Mouse (Mus musculus) adrenal gland, adult 2 months (tissue): ENCODE results near the gene Ybey. TPM values are rescaled to one million over a fixed set of nuclear protein-coding genes. Genes with fewer than 3 reads are reported as not detected.

ENCODE experiments used
- DNase-seq: peaks from one replicate; pipeline ENCODE4 v3.0.0; 2021
- long read RNA-seq: library from polyadenylated mRNA; stranded (forward); transcript quantifications from one replicate; pipeline ENCODE4 v2.0.0, GENCODE M21; 2021
- polyA plus RNA-seq: library from polyadenylated mRNA; depleted of rRNA; stranded (reverse); fragments of >200 nt; gene quantifications from 2 replicates; pipeline ENCODE4 v1.2.3, GENCODE M21; 2012; rRNA removed
- total RNA-seq, 2 experiments: library from RNA; stranded (reverse); gene quantifications; 2 replicates each; pipeline ENCODE4 v1.2.3; 2021

Gene Ybey
- total RNA-seq (1 to 10 TPM; 2.5 to 2.8 TPM), polyA plus RNA-seq (4.1 and 5.3 TPM in 2 replicates)
- long read RNA-seq, full-length matches to known transcripts: 5 of 10 reads
- long read RNA-seq, partial matches to known transcripts: 5 of 10 reads
- long read RNA-seq, other reads (novel, unspliced or antisense): 0 of 10 reads

DNA sequence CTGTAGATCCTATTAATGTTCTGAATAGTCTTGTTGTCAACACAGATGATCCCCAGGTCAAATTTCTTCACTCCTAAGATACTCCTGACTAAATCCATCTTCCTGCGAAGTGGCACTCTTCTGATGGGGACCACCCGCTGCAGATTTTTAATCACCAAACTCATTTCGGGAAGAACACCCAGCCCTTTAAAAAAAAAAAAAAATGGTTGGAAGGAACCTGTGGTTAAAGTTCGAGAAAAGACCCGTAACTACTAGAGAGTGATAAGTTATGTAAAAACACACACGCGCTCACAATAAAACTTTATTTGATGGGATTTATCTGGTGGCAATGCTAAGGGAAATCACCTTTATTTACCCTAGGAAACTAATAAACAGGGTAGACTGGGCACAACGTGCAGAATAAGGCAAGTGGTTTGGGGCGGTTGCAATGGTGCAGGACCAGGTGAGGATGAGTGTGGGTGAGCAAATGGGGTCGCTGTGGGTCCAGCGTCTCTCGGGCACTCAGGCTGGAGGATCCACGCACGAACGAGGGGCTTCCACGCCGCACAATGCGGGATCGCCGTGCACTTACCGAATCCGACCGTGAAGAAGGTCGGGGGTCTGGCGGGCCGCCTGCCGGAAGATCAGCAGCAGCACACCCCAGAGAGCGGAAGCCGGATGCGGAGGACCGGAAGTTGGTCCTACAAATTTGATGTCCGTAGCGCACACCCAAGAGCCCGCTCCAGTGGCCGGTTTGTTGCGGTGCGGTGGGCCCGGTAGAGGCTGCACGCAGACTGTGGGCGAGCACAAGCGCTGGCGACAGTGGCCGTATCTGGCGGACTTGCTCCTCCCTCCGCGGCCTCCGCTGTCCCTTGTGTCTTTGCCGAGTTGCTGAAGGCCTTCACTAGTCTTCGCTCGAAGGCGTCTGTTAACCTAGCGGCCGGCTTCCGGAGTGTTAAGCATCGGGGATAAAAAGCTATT is at the start of gene Ybey, which contains the start of gene Mcm3ap:
TSS of gene Ybey (minus strand) at position 912 of the 960 bp plus-strand sequence.
TSS of gene Mcm3ap (plus strand) at position 725 of the 960 bp plus-strand sequence.
- peak; percentile 91 for DNase-seq

DNA sequence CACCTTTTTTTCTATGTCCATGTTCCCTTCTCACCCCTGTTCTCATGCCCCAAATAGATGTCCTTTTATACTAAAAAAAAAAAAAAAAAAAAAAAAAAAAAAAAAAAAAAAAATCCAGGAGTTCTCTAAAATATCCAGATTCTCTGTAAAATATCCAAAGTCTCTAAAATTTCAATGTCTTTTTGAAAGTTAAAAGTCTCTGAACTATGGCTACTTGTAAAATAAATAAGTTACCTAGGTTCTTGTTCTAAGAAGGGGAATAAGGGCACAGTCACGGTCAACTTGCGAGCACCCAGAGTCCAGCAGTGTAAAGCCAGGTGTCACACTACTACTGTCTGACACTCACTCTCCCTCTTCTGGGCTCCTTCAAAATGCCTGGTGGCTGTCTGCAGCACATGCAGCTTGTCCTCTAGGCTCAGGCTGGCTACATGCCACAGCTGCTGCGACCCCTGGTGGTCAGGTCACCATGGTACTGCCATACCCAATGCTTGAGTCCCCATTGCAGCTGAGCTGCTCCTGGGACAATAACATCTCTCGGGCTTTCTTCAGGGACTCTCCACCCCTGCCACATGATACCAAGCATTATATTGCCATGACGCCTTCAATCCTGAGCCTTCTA is 44.2 kb upstream of the Ybey start:
- DNase-seq: peak; percentile 60

DNA sequence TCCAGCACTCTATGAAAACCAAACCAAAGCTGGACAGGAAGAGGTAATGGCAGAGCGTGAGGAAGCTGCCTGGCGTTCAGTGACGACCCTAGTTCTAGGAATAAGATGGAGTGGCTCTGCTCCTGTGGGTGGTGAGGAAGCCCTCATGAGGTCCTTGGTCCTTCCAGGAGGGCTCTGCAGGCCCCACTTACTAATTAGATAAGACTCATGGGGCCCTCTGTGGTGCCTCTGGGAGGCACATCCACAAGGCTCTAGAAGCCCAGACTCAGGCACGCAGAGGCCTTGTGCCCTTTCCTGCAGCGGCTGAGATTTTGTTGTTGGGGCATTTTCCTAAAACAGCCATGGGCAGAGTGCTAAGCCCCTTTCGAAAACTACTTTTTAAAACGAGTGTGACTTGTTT is 37.0 kb upstream of the Ybey start:
- no peak for DNase-seq

- DNase-seq: no peak
Observed at GRCm38 (mm10) chr10:76504271-76504943, 35.5 kb upstream of the Ybey start.

DNA sequence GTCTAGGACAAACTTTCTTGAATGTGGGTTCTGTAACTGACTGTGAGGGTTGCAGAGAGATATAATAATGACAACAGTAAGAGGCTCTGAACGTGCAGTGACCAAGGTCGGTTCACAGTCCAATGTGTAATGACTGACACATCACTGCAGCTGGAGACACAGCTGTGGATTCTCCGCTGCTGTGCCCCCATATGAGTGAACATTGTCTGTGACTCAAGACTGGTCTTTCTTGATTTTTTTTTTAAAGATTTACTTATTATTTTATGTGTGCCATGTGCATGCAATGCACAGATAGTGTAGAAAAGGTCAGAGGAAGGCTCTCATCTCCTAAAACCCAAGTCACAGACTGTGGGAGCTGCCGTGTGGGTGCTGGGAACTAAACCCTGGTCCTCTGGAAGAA is 28.6 kb upstream of the Ybey start:
- DNase-seq: no peak

DNA sequence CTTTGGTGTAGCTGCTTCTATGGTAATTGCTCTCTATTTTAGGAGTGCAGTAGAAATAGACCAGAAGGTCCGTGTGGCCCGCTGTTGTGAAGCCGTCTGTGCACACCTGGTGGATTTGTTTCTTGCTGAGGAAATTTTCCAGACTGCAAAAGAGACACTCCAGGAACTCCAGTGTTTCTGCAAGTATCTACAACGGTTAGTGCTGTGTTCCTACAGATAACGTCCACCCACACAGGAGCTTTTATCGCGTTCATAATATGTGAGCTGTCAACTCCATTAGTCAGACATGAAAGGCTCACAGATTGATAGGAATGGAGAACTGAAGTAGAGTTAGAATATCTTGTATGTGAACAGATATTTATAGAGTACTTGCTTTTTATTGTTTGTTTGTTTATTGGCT is 27.5 kb upstream of the Ybey start:
- no peak for DNase-seq

GRCm38 (mm10) chr10:76495501-76495900 is 26.6 kb upstream of the Ybey start:
- DNase-seq: no peak

- DNase-seq: no peak
Observed at GRCm38 (mm10) chr10:76493527-76493926, 24.6 kb upstream of the Ybey start.

GRCm38 (mm10) chr10:76489205-76489604 is 20.3 kb upstream of the Ybey start:
- no peak for DNase-seq

DNA sequence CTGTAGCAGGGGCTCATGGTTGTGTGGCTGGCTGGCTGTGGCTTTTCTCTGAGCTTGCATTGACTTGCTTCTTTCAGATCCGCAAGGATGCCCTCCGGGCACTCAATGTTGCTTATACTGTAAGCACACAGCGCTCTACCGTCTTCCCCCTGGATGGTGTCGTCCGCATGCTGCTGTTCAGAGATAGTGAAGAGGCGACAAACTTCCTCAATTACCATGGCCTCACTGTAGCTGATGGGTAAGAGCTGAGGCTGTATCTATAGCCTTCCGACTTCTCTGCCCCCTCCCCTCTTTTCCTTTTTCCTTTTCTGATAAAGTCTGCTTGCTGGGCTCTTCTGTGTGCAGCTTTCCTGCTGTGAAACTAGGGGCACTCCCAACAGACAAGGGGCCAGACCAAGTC is 19.4 kb upstream of the Ybey start:
- no peak for DNase-seq

DNA sequence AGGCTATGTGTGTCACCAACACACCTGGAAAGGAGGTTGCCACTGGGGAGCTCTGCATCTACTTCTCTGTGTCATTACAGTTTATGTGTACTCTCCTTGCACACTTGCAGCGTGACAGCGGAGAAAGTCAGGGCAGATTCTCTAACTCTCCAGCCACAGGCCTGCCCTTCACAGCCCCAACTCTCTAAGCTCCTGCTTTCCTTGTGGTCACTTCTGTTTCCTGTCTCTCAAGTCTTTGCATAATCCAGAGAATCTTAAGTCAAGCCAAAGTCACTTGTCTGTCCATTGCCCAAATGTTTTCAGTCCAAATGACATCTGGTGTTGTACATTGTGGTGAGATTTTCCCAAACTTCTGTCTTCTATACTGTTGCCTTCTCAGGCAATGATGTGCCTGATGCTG is 17.4 kb upstream of the Ybey start:
- DNase-seq: no peak

DNA sequence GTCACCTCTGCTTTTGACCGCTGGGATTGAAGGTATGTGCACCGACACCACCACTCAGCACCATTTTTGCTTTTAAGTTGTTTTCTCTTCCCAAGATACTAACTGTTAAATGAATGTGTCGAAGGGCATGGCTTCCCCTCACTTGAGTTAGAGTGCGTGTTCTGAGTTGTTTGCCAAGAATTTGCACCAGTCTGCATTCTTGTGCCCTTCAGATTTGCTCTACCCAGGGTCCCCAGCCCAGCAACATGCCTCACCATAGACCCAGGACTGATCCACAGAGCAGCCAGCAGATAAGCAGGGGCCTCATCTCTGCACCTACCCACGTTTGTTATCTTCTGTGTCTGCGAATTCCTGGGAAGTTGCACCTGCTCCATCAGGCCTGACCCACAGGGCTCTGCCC is 12.6 kb upstream of the Ybey start:
- DNase-seq: no peak

- no peak for DNase-seq
Observed at GRCm38 (mm10) chr10:76480851-76481250, 11.9 kb upstream of the Ybey start.

GRCm38 (mm10) chr10:76473759-76474158 is 4.8 kb upstream of the Ybey start:
- DNase-seq: no peak

DNA sequence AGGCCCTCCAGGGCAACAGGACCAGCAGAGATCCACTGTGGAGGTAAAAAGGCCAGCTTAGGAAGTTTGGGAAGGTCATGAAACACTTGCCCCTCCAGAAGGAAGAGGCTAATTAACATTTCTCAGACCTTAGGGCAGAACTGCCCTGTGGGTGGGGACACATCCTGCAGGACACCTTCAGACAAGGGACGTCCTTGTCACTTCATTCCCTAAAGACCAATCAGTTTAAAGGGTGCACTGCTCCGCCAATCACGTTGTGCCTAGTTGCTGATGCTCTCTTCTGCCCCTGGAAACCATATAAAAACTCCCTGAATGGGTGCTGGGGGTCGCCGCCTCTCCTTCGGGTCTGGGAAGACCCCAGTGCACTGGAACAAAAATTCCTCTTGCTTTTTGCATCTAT is 6.2 kb downstream of the Ybey start:
- DNase-seq: no peak

DNA sequence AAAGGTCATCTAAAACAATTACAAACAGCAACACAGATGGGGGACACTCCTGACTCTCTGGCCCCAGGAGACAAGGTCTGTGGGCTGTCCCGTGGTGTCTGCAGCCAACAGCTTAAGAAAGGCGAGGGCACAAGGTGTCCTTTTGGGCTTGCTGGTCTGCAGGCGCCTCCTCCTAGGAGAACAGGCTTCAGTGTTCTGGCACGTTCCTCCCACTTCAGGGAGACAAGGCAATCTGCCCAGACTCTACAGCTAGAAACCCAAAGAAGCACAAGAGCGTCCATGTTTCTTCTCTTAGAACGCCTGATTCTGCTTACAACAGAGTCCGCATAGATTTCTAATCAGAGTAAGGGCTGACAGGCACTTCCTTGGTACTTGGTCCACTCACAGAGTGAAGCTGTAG is 6.6 kb downstream of the Ybey start:
- DNase-seq: no peak

DNA sequence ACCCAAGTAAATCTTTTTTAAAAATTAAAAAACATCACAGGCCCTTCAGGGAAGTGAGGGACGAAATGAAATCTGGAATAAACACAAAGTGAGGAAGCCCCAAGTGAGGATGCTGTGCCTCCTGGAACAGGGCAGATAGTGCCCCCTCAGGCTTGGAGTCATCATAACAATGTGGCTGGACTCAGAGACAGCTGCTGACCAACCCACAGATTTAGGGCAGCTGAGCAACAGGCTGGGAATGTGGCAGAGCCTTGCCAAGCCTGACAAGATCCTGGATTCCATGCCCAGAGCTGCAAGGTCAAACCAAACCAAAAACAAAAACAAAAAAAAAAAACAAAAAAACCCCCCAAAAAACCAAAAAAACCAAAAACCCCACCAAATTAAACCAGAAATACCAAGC is 7.7 kb downstream of the Ybey start:
- DNase-seq: peak; percentile 51

DNA sequence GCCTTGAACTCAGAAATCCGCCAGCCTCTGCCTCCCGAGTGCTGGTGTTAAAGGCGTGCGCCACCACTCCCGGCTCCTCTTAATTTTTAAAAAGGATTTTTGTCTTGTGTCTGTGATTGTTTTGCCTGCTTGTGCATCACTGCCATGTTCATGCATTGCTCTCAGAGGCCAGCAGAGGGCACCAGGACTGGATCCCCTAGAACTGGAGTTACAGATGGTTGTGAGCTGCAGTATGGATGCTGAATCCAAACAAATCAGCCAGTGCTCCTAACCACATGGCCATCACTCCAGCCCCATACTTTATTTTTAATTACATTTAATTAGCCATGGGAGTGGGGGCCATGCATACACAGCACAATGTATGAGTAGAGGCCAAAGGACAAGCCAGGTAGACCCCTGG is 13.6 kb downstream of the Ybey start:
- peak; percentile 25 for DNase-seq

GRCm38 (mm10) chr10:76448851-76449250 is 20.1 kb downstream of the Ybey start, which contains the start of gene 2610028H24Rik:
Gene 2610028H24Rik, plus strand, starts transcription at chr10:76449081.
- DNase-seq: no peak

DNA sequence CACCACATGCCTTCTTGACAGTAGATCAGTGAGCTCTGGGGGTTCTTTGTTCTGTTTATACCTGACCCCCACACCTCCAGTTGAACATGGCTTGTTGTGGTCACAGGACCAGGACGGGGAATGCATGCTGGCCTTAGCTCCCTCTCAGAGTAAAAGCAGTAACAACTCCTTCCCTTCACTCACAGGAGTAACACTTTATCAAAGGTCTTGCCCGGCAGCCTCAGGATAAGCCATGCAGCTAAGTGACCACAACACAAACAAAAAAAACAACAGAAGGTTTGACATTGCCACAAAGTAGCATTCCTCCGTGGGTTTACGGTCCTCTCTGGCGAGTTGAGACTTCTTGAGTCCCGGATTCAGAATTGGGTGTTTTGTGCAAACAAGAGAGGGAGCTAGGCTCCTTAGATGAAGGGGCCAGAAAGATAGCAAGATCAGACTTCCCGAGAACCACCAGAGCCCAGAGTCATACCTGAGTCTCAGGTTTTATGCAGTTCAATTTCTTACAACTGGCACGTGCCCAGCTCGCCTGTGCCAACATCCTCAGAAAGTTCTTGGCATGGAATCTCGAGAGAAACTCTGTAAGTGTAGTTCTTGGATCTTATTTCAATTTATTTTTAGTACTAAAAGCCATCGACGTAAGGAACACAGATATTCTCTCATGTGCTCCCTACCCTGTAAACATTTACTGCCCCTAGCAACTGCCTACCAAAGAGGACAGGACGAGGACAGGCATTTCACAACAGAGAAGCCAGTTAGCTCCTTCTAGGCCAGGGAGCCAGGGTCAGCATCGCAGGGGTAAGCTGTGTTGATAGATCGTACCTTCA is 21.3 kb downstream of the Ybey start:
- DNase-seq: no peak

DNA sequence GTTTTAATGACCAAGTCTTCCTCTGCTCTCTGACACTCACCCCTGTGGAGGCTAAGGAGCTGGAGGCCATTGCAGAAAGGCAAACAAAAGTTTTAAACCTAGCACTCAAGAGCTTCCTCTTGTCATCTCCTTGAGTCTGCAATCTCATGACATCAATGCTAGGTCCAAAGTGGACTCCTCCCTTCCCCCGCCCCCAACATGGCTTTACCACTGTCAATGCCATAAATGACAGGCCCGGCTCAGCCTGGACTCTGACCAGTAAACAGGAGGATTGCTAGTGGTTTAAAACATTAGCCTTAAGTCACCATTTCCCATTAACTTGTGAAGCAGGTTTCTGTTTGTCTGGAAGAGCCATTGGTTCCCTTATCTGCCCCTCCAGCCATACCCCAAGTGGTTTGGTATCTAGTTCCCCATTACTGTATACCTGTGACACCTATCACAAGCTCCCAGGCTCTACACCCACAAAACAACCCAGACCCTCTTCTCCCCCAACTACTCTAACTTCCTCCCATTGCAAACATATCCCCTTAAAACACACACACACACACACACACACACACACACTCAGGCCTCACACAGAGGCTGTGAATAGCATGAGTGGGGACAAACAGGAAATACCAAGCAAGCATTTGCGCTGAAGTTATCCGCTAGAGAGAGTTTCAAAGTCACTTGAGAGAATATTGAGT is 22.8 kb downstream of the Ybey start:
- no peak for DNase-seq
